Mouse (Mus musculus) olfactory bulb, adult 2 months (tissue): ENCODE data around the gene Gpr19.

Experiments
- CTCF ChIP-seq: fragments of 200-500 bp; IDR thresholded peaks from 2 replicates; pipeline ENCODE4 v1.5.1; 2012; ENCODE audit warnings: low read depth, mild to moderate bottlenecking, low read length, moderate library complexity; ENCODE audit not compliant: insufficient read depth
- POLR2A ChIP-seq: fragments of 200-500 bp; IDR thresholded peaks from 2 replicates; pipeline ENCODE4 v1.6.1; 2012; ENCODE audit warnings: mild to moderate bottlenecking, low read depth, low read length, moderate library complexity; ENCODE audit not compliant: insufficient read depth

DNA sequence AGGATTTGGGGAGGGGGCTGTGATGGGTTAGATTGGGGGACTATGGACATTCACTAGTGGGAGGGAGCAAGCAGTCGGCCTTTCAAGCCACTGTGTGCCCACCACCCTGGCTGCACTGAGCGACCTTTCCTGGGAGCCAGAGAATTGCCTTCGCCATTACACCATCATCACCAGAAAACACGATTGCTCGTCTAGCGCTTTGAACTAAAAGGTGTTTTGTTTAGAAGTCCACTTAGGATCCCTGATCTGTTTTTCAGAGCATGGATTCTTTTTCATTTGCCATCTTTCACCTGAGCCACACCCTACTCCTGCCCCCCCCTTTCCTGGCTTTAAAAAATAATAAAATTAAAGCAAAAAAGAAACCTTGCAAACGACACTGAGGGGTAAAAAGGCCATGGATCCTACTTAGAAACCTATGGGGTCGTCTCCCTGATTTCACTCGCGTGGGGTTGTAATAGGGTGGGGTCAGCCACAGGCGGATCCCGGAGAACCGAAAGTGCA is 29.3 kb upstream of the Gpr19 start:
- no peak for TF ChIP-seq CTCF
- TF ChIP-seq POLR2A, result no peak
